Mouse (Mus musculus) embryonic fibroblast, embryonic 13.5 days (primary cell): Measurements from ENCODE around the gene Ndrg4. TPM values are rescaled to one million over a fixed set of nuclear protein-coding genes. Genes with fewer than 3 reads are reported as not detected.
"Not testable (repeated sequence)": the region's sequence is repeated elsewhere in the genome, so short reads cannot be mapped to it uniquely, and the experiment has no call there.

Source experiments
- H3K27ac ChIP-seq: 2 replicates; pipeline ENCODE4 v1.5.1; 2012; ENCODE audit warnings: low read length, control low read depth, inconsistent platforms; ENCODE audit not compliant: insufficient read depth
- H3K4me1 ChIP-seq: 2 replicates; pipeline ENCODE4 v1.6.1; 2011; ENCODE audit warnings: low read length; ENCODE audit not compliant: control insufficient read depth, insufficient read depth
- H3K4me3 ChIP-seq: 2 replicates; pipeline ENCODE4 v1.5.1; 2011; ENCODE audit warnings: mild to moderate bottlenecking, control low read depth, low read length; ENCODE audit not compliant: insufficient read depth
- CTCF ChIP-seq: IDR thresholded peaks from 2 replicates; pipeline ENCODE4 v1.5.1; 2011; ENCODE audit warnings: mild to moderate bottlenecking, control low read depth, low read length, moderate library complexity, borderline replicate concordance; ENCODE audit not compliant: insufficient read depth
- POLR2A ChIP-seq: IDR thresholded peaks from 2 replicates; pipeline ENCODE4 v1.6.1; 2011; ENCODE audit warnings: low read depth, mild to moderate bottlenecking, control low read depth, low read length, moderate library complexity
- polyA plus RNA-seq: library from polyadenylated mRNA; stranded (reverse); fragments of >200 nt; gene quantifications from 2 replicates; pipeline ENCODE4 v1.2.4, GENCODE M21; 2011; ENCODE audit warnings: low read depth; ENCODE audit not compliant: missing spikeins, insufficient read length

Gene Ndrg4
- polyA plus RNA-seq, 1 experiment, result 49.7 TPM

DNA sequence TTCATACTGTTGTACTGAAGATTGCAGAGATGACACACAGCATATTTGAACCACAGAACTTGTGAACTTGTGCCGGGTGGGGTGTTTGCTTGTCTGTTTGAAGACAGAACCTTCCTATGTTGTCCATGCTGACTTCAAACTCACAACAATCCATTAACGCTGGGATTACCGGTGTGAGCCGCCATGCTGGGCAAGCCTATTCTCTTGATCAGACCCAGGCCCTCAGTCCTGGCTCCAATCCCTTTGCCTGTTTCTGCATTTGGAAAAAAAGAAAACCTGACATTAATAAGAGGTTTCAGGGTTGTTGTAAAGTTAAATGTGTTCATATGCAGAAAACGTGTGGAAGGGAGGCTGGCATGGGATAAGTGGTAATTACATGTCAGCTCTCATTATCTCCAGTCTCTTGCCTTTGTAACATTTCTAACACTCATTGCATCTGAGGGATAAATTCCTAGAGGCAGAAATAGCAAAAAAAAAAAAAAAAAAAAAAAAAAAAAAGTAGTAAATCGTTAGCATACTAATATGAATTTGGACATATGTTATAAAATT, 16.4 kb upstream of the Ndrg4 start:
- TF ChIP-seq POLR2A (no peak), CTCF (no peak)
- Histone ChIP-seq H3K4me1 (no peaks in the 10 kb centered on the region), H3K4me3 (no peak overlapping the region), H3K27ac (no peak overlapping the region)

GRCm38 (mm10) chr8:95661085-95661484, 15.7 kb upstream of the Ndrg4 start:
- H3K4me1 ChIP-seq, result no peaks in the 10 kb centered on the region
- TF ChIP-seq CTCF (no peak), POLR2A (no peak)
- no peak overlapping the region for H3K4me3 ChIP-seq
- no peak overlapping the region for H3K27ac ChIP-seq

DNA sequence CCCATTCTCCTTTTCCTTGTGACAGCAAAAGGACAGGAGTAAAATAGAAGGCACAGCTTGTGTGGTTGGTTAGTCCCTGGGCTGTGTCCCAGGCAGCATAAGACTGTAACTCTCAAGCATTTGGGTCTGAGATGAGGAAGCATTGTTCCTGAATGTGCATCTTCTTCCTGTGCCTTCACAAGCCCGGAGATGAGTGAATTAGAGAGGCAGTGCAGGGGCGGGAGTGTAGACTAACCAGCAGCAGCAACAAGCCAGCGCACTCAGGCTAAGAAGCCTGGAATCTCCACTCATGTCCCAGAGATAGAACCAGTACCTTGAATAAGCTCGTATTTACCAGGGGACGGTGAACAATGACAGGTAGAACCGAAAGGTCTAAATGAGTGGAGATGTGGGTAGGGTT, 15.2 kb upstream of the Ndrg4 start:
- Histone ChIP-seq H3K4me1 (no peaks in the 10 kb centered on the region), H3K4me3 (no peak overlapping the region), H3K27ac (no peak overlapping the region)
- TF ChIP-seq POLR2A (no peak), CTCF (no peak)

DNA sequence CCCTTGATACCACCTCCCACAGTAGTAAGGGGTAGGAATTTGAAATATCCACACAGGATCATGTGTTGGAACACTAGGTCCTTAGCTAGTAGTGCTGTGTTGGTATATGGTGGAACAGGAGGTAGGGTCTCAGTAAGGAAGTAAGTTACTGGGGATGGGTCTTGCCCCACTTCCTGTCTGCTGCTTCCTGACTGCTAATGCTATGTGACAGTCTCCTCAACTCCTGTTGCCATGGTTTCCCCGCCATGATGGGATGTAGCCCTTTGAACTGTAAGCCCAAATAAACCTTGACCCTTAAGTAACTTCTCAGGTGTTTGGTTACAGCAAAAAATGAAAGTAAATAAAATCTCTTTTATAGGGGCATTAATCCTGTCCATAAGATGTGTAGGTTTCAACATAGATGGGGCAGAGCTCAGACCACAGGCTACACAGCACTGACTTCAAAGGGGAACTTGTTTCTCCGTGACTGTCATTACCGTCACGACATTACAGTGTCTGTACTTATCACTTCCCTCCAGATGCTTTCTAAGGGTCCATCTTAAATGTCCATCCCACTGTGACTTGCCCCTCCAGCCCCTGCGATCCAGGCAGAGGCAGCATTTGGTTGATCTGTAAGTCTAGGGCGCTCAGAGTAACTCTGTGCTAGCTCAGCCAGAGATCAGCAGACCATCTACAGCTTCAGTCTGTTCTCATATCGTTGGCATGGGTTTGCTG, 13.7 kb upstream of the Ndrg4 start:
- TF ChIP-seq CTCF (no peak), POLR2A (no peak)
- H3K27ac ChIP-seq, result no peak overlapping the region
- no peaks in the 10 kb centered on the region for H3K4me1 ChIP-seq
- no peak overlapping the region for H3K4me3 ChIP-seq

- H3K27ac ChIP-seq, result no peak overlapping the region
- no peak overlapping the region for H3K4me3 ChIP-seq
- no peaks in the 10 kb centered on the region for H3K4me1 ChIP-seq
- TF ChIP-seq CTCF (no peak), POLR2A (no peak)
Measured at GRCm38 (mm10) chr8:95663599-95663949, 13.2 kb upstream of the Ndrg4 start.

DNA sequence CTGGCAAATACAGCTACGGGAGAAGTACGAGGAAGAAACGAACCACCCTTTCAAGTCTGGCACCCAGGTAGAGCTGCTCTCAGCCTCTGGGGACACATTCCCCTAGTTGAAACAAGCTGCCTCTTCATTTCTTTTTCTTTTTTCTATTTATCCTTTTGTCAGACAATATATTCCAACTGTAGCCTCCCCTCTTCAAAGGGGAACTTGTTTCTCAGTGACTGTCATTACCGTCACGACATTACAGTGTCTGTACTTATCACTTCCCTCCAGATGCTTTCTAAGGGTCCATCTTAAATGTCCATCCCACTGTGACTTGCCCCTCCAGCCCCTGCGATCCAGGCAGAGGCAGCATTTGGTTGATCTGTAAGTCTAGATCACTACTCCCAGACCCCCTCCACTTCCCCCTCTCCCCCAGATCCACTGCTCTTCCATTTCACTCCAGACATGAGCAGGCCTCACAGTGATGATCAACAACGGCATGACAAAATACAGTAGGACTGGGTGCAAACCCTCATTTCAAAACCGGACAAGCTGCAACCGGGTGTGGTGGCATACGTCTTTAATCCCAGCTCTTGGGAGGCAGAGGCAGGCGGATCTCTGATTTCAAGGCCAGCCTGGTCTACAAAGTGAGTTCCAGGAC, 10.8 kb upstream of the Ndrg4 start:
- not testable (repeated sequence) for H3K4me3 ChIP-seq, H3K27ac ChIP-seq, H3K4me1 ChIP-seq

GRCm38 (mm10) chr8:95668163-95668958, 8.4 kb upstream of the Ndrg4 start:
- Histone ChIP-seq H3K4me1 (no peaks in the 10 kb centered on the region), H3K27ac (no peak overlapping the region), H3K4me3 (no peak overlapping the region)
- TF ChIP-seq POLR2A (no peak), CTCF (no peak)

DNA sequence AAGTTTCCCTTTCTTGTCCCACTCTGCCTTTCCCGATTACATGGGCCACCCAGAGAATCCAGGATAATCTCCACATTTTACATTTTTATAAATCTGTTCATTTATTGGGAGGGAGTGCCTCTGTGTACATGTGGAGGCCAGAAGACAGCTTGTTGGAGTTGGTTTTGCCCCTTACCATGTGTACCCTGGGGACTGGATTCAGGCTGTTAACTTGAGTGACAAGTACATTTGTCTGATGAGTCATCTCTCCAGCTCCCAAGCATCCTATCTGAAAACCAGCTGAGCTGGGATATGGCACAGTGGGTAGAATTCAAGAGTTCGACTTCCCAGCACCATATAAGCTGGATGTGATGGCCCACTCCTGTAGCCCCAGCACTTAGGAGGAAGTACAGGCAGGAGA, 6.8 kb upstream of the Ndrg4 start:
- Histone ChIP-seq H3K4me1 (no peaks in the 10 kb centered on the region), H3K4me3 (no peak overlapping the region), H3K27ac (no peak overlapping the region)
- TF ChIP-seq CTCF, result no peak
- no peak for TF ChIP-seq POLR2A

DNA sequence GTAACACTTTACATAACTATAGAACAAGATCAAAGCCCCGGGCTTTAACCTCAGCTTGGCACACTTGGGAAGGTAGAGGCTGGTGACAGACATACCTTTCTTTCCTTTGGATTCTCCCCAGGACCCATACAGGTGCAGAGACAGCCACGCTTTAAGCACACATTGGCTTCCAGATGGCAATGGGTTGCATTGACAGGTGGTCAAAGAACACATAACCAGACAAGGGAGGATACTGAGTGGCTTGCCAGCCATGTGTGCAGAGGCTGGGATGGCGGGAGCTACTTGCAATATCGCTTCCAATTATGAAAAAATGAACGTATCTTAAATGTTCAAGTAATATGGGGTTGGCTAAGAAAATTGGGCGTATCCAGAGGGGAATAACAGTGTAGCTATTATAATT, 4.9 kb upstream of the Ndrg4 start:
- H3K4me3 ChIP-seq, result no peak overlapping the region
- no peak overlapping the region for H3K27ac ChIP-seq
- no peak for TF ChIP-seq CTCF
- no peak for TF ChIP-seq POLR2A
- H3K4me1 ChIP-seq, result no peaks in the 10 kb centered on the region

DNA sequence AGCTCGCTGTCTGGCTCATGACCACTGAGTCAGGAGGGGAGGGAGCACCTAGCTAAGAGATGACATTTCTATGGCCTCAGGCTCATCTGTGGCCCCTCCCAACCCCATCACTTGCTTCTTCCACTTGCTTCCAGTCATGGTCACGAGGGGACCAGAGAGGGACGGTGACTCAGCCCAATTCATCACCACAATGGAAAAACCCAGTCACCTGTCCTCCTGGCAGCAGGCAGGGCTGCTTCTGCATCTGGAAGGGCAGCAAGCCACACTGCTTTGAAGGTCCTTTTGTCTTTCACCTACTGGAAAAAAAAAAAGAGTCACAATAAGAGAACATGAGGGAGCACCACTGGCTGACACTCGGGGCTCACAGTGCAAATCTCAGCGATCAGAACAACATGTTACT, 4.0 kb upstream of the Ndrg4 start:
- no peak overlapping the region for H3K27ac ChIP-seq
- no peak for TF ChIP-seq CTCF
- no peak for TF ChIP-seq POLR2A

More for the DNA sequence above, 4.0 kb upstream of the Ndrg4 start:
- Histone ChIP-seq H3K4me1 (no peaks in the 10 kb centered on the region), H3K4me3 (no peak overlapping the region)
